Mouse (Mus musculus): ENCODE results near the gene Bbs9.
"Not testable (repeated sequence)": the region's sequence is repeated elsewhere in the genome, so short reads cannot be mapped to it uniquely, and the experiment has no call there.

The Bbs9 gene

DNA sequence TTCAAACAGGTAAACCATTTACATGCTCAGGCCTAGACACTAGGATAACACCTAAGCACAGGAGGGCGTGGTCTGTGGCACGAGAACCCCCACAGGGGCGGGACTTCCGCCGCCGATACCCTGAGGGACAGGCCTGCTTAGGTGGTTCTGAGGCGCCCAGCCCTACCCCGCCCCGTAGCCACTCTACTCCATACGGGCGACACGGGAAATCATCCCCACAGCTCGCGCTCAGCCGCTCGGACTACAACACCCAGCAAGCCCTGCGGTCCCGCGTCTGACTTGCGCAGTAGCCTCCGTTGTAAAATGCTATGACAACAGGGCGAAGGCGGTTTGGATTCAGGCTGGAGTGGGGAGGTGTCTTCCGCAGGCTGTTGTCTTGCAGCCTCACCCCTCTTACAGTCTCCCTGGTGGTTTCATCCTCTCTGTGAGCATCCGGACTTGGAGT is at the start of gene Bbs9:
Gene Bbs9, plus strand, starts transcription at position 292 of the 445 bp plus-strand sequence.
- DNase-seq (ENCODE audit: low spot score) = peak; percentile 82

DNA sequence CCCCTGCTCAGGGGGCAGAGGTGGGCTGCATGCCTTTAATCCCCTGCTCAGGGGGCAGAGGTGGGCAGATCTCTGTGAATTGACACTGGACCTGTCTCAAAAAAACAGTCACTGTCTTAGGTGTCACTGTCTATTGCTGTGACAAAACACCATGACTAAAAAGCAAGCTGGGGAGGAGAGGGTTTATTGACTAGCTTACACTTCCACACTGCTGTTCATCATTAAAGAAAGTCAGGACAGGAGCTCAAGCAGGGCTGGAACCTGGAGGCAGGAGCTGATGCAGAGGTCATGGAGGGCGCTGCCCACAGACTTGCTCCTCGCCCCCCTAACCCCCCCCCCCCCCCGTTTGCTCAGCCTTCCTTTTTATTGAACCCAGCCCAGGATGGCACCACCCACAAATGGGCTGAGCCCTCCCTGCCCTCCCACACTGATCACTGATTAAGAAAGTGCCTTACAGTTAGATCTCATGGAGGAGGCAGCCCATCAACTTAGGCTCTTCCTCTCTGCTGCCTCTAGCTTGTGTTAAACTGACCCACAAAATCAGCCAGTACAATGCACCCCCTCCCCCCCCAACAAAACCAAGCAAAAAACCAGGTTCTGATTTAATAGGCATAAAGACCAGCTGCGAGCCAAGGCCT is 47.4 kb upstream of the Bbs9 start:
- no peak for DNase-seq (ENCODE audit: low spot score)

DNA sequence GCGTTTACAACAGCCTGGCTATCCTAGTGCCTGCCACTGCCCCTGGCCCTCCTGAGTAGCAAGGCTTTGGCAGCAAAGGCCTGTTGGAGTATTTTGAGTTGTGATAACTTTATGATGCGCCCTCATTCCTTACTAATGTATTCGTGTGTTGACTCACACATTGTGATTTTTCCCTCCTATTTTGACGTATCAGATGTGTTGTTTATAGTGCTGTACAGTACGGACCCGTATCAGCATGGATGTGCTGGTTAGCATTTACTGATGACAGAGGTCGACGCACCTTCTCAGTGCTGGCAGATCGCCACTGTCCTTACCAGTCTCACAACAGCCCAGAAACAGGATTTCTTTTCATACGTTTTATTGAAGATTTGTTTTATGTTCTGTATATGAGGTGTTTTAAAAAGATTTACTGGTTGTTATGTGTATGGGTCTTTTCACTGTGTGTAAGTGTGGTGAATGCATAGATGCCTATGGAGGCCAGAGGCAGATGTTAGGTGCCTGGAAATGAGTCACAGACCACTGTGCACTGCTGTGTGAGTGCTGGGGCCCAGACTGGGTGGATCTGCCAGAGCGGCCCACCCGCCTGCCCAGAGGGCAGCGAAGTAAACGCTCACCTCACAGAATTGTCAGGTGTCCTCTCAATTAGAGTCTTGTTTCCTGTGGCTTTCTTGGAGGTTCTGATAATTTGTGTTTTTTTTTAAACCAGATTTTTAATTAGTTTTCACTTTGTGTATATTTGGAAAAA is 46.7 kb upstream of the Bbs9 start:
- DNase-seq (ENCODE audit: low spot score) = no peak

- DNase-seq (ENCODE audit: low spot score) = no peak
These were observed 45.8 kb upstream of the Bbs9 start for GRCm38 (mm10) chr9:22429533-22430241.

DNA sequence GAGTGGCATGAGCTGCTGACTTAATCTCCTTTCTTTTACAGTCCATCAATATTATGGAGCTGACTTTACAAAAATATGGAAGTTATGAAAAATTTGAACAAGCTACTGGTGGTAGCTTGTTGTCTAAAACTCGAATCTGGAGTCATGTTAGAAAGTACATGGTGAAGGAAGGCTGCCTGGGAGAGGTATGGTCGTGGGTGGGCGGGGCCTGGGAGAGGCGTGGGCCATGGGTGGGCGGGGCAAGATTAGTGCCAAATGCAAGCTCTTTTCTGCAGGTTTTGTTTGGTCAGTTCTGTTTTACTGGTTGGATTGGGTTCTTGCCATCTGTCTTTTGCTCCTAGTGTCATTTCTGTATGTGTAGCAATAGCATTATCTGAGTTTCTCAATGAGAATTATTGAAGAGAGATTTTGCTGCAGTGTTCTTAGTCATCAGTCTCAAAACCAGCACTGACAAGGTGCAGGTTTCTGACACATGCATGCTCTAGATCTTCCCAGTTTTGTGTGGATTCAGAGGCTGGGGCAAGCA is 45.1 kb upstream of the Bbs9 start:
- no peak for DNase-seq (ENCODE audit: low spot score)

DNA sequence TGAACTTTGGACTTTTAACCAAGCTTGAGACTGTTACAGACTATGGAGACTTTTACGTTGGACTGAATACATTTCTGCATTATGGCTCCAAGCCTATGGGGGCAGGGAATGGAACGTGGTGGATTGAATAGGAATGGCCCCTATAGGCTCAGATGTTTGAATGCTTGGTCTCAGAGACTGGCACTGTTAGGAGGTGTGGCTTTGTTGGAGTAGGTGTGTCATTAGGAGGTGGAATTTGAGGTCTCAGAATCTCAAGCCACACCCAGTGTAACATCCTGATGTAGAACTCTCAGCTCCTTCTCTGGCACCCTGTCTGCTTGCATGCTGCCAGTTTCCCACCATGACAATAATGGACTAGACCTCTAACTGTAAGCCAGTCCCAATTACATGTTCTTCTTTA is 42.3 kb upstream of the Bbs9 start:
- no peak for DNase-seq (ENCODE audit: low spot score)

DNA sequence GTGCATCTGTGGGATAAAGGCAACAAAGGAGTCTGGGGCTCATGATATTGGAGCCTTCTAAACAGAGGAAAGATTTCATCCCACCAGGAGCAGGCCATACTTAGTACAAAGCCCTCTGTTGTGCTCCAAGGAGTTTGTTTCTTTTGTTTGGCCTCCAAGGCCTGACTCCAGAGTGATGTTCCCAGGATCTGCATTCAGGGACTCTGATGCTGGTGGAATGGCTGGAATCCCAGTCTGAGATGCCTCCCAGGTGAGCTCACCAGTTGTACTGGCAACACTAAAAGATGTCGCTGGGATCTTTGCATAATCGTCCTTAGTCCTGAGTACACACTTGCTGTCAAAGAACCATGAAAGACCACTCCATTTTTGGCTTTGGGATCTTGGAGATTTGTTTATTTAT is 41.4 kb upstream of the Bbs9 start:
- no peak for DNase-seq (ENCODE audit: low spot score)

DNA sequence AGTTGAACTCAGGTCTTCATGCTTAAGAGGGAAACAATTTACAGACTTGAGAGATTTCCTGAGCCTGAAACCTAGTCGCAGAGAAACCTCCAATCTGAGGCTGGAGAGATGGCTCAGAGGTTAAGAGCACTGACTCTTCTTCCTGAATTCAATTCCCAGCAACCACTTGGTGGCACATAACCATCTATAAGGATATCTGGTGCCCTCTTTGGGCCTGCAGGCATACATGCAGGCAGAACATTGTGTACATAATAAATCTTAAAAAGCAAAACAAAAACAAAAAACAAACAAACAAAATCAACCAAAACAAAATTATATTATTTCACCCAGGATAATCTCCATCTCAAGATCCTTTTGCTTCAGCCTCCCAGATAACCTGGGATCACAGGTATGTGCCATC is 36.7 kb upstream of the Bbs9 start:
- DNase-seq (ENCODE audit: low spot score) = no peak

DNA sequence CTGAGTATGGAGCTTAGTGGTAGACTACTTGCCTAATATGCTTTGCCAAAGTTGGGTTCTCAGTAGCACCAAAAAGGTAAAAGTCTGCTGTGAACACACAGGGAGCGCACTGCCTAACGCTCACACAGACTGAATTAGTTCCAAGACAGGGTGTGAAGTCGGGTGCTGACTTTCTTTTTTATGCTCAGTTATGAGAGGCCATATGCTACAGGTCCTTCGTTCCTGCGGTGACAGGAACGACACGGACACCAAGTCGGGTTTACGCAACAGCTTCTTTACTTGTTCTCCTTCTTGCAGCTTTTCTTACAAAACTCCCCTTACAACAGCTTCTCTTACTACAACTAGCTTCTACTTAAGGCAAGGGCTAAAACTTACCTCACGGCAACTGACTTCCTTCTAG is 32.4 kb upstream of the Bbs9 start:
- no peak for DNase-seq (ENCODE audit: low spot score)

DNA sequence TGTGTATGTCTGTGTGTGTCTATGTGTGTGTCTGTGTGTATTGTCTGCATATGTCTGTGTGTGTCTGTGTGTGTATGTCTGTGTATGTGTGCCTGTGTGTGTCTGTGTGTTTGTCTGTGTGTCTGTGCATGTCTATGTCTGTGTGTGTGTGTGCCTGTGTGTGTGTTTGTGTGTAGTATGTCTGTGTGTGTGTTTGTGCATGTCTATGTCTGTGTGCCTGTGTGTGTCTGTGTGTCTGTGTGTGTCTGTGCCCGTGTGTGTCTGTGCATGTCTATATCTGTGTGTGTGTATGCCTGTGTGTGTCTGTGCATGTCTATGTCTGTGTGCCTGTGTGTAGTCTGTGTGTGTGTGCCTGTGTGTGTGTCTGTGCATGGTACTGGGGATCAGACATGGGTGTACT is 30.4 kb upstream of the Bbs9 start:
- DNase-seq (ENCODE audit: low spot score) = no peak

DNA sequence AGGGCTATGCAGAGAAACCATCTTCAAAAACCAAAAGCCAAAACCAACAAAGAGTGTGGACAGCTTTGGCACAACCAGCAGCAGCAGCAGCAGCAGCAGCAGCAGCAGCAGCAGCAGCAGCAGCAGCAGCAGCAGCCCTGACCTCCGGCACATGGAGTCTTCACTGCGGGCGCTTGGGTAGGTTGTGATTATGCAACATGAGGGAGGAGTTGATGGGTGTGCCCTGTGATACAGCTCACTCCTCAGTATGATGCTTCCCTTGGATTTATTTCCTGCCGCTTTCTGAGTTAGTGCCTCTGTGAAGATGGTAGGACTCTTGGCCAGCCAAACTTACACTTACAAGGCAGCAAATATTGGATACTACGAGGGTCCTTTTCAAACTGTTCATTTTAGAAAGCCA is 28.3 kb upstream of the Bbs9 start:
- no peak for DNase-seq (ENCODE audit: low spot score)

- DNase-seq (ENCODE audit: low spot score) = no peak
These were observed 27.1 kb upstream of the Bbs9 start for GRCm38 (mm10) chr9:22448420-22448819.

GRCm38 (mm10) chr9:22449209-22449608 is 26.3 kb upstream of the Bbs9 start:
- no peak for DNase-seq (ENCODE audit: low spot score)

GRCm38 (mm10) chr9:22452697-22453096 is 22.8 kb upstream of the Bbs9 start:
- DNase-seq (ENCODE audit: low spot score) = no peak

DNA sequence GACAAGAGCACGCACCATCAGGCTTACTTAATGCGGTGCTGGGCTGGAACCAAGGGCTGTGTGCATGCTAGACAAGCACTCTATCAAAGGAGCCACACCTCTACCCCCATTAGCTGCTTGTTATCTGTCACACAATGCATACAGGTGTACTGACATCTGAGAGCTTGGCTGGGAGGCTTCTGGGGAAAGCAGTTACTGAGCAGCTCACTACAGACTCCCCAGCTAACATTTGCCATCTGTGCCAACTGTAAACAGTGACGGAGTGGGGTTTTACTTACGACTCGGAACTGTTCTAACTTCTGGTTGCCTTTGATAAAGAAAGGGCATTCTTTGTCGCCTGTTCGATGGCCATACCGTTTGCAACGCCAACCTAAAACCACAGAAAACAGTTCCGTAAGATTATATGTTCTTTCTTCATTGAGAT is 22.0 kb upstream of the Bbs9 start:
- no peak for DNase-seq (ENCODE audit: low spot score)

GRCm38 (mm10) chr9:22453990-22454389 is 21.5 kb upstream of the Bbs9 start, which contains the start of gene Gm17545:
Gm17545 (plus strand) TSS chr9:22454290.
- DNase-seq (ENCODE audit: low spot score) = not testable (repeated sequence)

- DNase-seq (ENCODE audit: low spot score) = no peak
These were observed 20.5 kb upstream of the Bbs9 start for GRCm38 (mm10) chr9:22455041-22455440.

DNA sequence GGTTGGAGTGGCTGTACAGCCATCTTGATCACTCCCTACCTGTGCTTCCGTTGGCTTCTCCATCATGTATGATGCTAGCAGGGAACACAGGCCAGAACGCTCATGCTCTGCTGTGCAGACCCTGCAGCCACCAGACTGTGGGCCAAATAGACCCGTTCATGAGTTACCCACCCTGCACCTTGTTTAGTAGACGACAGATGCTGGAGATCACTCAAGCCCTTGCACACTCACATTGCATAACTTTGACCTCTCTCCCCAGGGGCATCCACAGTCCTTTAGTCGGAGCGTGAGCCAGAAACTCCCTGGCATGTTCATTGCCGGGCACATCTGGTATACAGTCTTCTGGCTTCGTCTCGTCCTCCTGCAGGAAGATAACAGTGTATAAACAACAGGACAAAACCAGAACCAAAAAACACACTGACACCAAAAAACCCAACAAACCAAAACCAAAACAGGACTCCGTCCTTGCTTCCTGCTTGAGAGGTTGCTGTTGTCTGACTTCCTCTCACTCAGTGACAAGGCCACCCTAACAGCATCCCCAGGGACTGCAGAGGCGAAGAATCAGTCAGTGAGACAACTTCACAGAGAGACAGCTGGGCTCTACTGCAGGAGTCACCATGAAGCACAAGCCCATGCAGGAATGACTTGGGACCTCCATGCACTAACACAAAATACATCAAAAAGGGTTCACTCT is 18.2 kb upstream of the Bbs9 start:
- DNase-seq (ENCODE audit: low spot score) = no peak

DNA sequence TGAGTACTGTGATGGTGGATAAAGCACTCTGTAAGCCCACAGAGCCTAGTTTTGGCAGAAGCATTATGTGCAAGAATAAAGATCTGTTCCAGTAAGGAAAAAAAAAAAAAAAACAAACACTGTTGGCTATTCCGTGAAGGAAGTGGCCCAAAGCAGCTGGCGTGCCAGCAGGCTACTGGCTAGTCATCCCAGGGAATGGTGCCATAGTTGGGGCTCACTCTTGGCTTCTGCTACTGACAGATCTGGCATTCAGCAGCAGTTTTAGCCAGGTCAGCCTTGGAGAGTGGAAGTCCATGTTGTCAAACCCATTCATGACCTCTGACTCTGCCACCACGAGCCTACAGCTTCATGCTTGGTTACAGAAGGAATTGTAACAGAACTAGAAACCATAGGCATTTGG is 13.6 kb upstream of the Bbs9 start:
- DNase-seq (ENCODE audit: low spot score) = no peak

DNA sequence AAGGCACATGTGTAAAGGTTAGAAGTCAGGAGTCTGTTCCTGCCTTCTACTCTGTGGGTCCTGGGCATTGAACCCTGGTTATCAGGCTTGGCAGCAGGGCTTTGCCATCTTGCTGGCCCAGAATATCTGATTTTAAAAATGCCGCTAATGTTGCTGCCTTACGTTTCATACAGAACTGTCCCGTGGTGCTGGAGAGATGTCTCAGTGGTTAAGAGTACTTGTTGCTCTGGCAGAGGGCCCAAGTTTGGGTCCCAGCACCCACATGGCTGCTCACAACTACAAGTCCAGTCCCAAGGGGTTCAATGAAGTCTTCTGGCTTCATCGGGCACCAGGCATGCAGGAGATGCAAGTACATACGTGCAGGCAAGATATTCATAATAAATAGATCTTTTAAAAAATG is 9.3 kb upstream of the Bbs9 start:
- no peak for DNase-seq (ENCODE audit: low spot score)

- DNase-seq (ENCODE audit: low spot score) = peak; percentile 23
These were observed 7.9 kb upstream of the Bbs9 start for GRCm38 (mm10) chr9:22467371-22468169.

All from ovary, postnatal 14 days (tissue).